Mouse (Mus musculus) liver, embryonic 12.5 days (tissue): ENCODE measurements around the gene Raver2. TPM values are rescaled to one million over a fixed set of nuclear protein-coding genes. Genes with fewer than 3 reads are reported as not detected.

Experiments used
- ATAC-seq: fragments of 200-750 bp; cut with Nextera tagmentation; 2 replicates; pipeline ENCODE4 v1.8.0; 2017; ENCODE audit warnings: moderate number of reproducible peaks, mild to moderate bottlenecking, moderate library complexity
- H3K27ac ChIP-seq: fragments of 300-500 bp; sonication (generic); 2 replicates; pipeline ENCODE4 v1.5.1; 2016; ENCODE audit warnings: mild to moderate bottlenecking
- H3K27me3 ChIP-seq: fragments of 300-500 bp; sonication (generic); replicated peaks from 2 replicates; pipeline ENCODE4 v1.6.1; 2016; ENCODE audit warnings: mild to moderate bottlenecking, moderate library complexity
- H3K36me3 ChIP-seq: fragments of 300-500 bp; sonication (generic); 2 replicates; pipeline ENCODE4 v1.6.1; 2016; ENCODE audit warnings: mild to moderate bottlenecking, moderate library complexity
- H3K4me1 ChIP-seq: fragments of 300-500 bp; sonication (generic); 2 replicates; pipeline ENCODE4 v1.6.1; 2016
- H3K4me2 ChIP-seq: fragments of 300-500 bp; sonication (generic); 2 replicates; pipeline ENCODE4 v1.6.1; 2016; ENCODE audit warnings: mild to moderate bottlenecking, moderate library complexity
- H3K4me3 ChIP-seq: fragments of 300-500 bp; sonication (generic); 2 replicates; pipeline ENCODE4 v1.5.1; 2016; ENCODE audit warnings: mild to moderate bottlenecking, moderate library complexity
- H3K9ac ChIP-seq: fragments of 300-500 bp; sonication (generic); 2 replicates; pipeline ENCODE4 v1.6.1; 2016; ENCODE audit warnings: mild to moderate bottlenecking, moderate library complexity
- H3K9me3 ChIP-seq: fragments of 300-500 bp; sonication (generic); replicated peaks from 2 replicates; pipeline ENCODE4 v1.6.1; 2016; ENCODE audit warnings: mild to moderate bottlenecking, moderate library complexity
- WGBS: fragments of 180-500 bp; shearing (Covaris S2); methylation state at CpG from one replicate; pipeline ENCODE4 v1.1.7; 2016; ENCODE audit not compliant: insufficient replicate concordance; 5-methylcytosine and 5-hydroxymethylcytosine counted together
- polyA plus RNA-seq: library from polyadenylated mRNA; unstranded; fragments of >200 nt; fragmentation: Nextera tagmentation; extraction: Ambion mirVana; gene quantifications from 2 replicates; pipeline ENCODE4 v1.2.1, GENCODE M21; 2016

Raver2 gene
- polyA plus RNA-seq, 1 experiment from 2014 or later: 0.95 TPM

GRCm38 (mm10) chr4:101121002-101121401 lies 52.2 kb downstream of the Raver2 start:
- H3K4me2 ChIP-seq: no peak overlapping the region
- WGBS: 73% methylated on average over 7 of the region's 7 CpGs
- H3K4me1 ChIP-seq: no peaks in the 10 kb centered on the region
- no peak overlapping the region for H3K27ac ChIP-seq
- H3K9ac ChIP-seq: no peak overlapping the region
- no peak overlapping the region for H3K4me3 ChIP-seq
- H3K9me3 ChIP-seq: no peaks in the 10 kb centered on the region
- ATAC-seq: no peak
- no peaks in the 10 kb centered on the region for H3K27me3 ChIP-seq
- H3K36me3 ChIP-seq: no peaks in the 10 kb centered on the region

GRCm38 (mm10) chr4:101135013-101135412 lies 66.2 kb downstream of the Raver2 start:
- Histone ChIP-seq H3K27ac (no peak overlapping the region), H3K27me3 (no peaks in the 10 kb centered on the region), H3K36me3 (no peaks in the 10 kb centered on the region; the same call in 1 of the 2 replicates), H3K4me2 (no peak overlapping the region), H3K9me3 (no peaks in the 10 kb centered on the region), H3K4me3 (no peak overlapping the region), H3K4me1 (no peaks in the 10 kb centered on the region), H3K9ac (no peak overlapping the region)
- WGBS: 68% methylated on average over 8 of the region's 8 CpGs
- no peak for ATAC-seq

- Histone ChIP-seq H3K9ac (no peak overlapping the region), H3K9me3 (no peaks in the 10 kb centered on the region), H3K36me3 (no peaks in the 10 kb centered on the region; the same call in 1 of the 2 replicates), H3K4me1 (no peaks in the 10 kb centered on the region), H3K27ac (no peak overlapping the region), H3K4me3 (no peak overlapping the region), H3K4me2 (no peak overlapping the region), H3K27me3 (no peaks in the 10 kb centered on the region)
- ATAC-seq: no peak
- WGBS: 80% methylated on average over 14 of the region's 14 CpGs
Measured at GRCm38 (mm10) chr4:101135909-101136308, 67.1 kb downstream of the Raver2 start.

- no peak overlapping the region for H3K4me2 ChIP-seq
- H3K36me3 ChIP-seq: no peaks in the 10 kb centered on the region; the same call in 1 of the 2 replicates
- H3K27me3 ChIP-seq: no peaks in the 10 kb centered on the region
- ATAC-seq: no peak
- H3K9me3 ChIP-seq: no peaks in the 10 kb centered on the region
- no peak overlapping the region for H3K9ac ChIP-seq
- no peaks in the 10 kb centered on the region for H3K4me1 ChIP-seq
- 69% methylated on average over 11 of the region's 11 CpGs for WGBS
- no peak overlapping the region for H3K27ac ChIP-seq
- no peak overlapping the region for H3K4me3 ChIP-seq
Measured at GRCm38 (mm10) chr4:101137975-101138374, 69.2 kb downstream of the Raver2 start.

- H3K27ac ChIP-seq: no peak overlapping the region
- no peaks in the 10 kb centered on the region for H3K9me3 ChIP-seq
- H3K4me2 ChIP-seq: no peak overlapping the region
- no peak overlapping the region for H3K4me3 ChIP-seq
- H3K27me3 ChIP-seq: no peaks in the 10 kb centered on the region
- no peak for ATAC-seq
- H3K9ac ChIP-seq: no peak overlapping the region
- 70% methylated on average over 5 of the region's 5 CpGs for WGBS
- no peaks in the 10 kb centered on the region for H3K4me1 ChIP-seq
- H3K36me3 ChIP-seq: no peaks in the 10 kb centered on the region
Measured at GRCm38 (mm10) chr4:101141768-101142167, 73.0 kb downstream of the Raver2 start.

- 37% methylated on average over 4 of the region's 4 CpGs for WGBS
- Histone ChIP-seq H3K4me3 (no peak overlapping the region), H3K27me3 (no peaks in the 10 kb centered on the region), H3K4me1 (no peaks in the 10 kb centered on the region), H3K27ac (no peak overlapping the region), H3K9ac (no peak overlapping the region), H3K9me3 (no peaks in the 10 kb centered on the region), H3K36me3 (no peaks in the 10 kb centered on the region), H3K4me2 (no peak overlapping the region)
- ATAC-seq: no peak
Measured at GRCm38 (mm10) chr4:101143901-101144300, 75.1 kb downstream of the Raver2 start.

- no peak for ATAC-seq
- Histone ChIP-seq H3K27me3 (no peaks in the 10 kb centered on the region), H3K9me3 (no peaks in the 10 kb centered on the region), H3K36me3 (no peaks in the 10 kb centered on the region), H3K4me3 (no peak overlapping the region), H3K27ac (no peak overlapping the region), H3K4me2 (no peak overlapping the region), H3K9ac (no peak overlapping the region), H3K4me1 (no peaks in the 10 kb centered on the region)
- WGBS: 77% methylated on average over 4 of the region's 4 CpGs
Measured at GRCm38 (mm10) chr4:101144361-101144760, 75.6 kb downstream of the Raver2 start.

- Histone ChIP-seq H3K36me3 (no peaks in the 10 kb centered on the region), H3K27me3 (no peaks in the 10 kb centered on the region), H3K4me2 (no peak overlapping the region), H3K4me1 (no peaks in the 10 kb centered on the region), H3K4me3 (no peak overlapping the region), H3K9me3 (no peaks in the 10 kb centered on the region), H3K9ac (no peak overlapping the region), H3K27ac (no peak overlapping the region)
- 76% methylated on average over 7 of the region's 7 CpGs for WGBS
- no peak for ATAC-seq
Measured at GRCm38 (mm10) chr4:101144790-101145189, 76.0 kb downstream of the Raver2 start.

- Histone ChIP-seq H3K9ac (no peak overlapping the region), H3K4me2 (no peak overlapping the region), H3K4me1 (no peaks in the 10 kb centered on the region), H3K27ac (no peak overlapping the region), H3K4me3 (no peak overlapping the region), H3K27me3 (no peaks in the 10 kb centered on the region), H3K36me3 (peaks cover 11% of the 10 kb centered on the region), H3K9me3 (no peaks in the 10 kb centered on the region)
- WGBS: 32% methylated on average over 9 of the region's 9 CpGs
- ATAC-seq: no peak
Measured at GRCm38 (mm10) chr4:101146047-101146745, 77.4 kb downstream of the Raver2 start.

GRCm38 (mm10) chr4:101146891-101147655 lies 78.3 kb downstream of the Raver2 start:
- 81% methylated on average over 11 of the region's 11 CpGs for WGBS
- no peak overlapping the region for H3K27ac ChIP-seq
- peaks cover 17% of the 10 kb centered on the region for H3K36me3 ChIP-seq
- H3K4me3 ChIP-seq: no peak overlapping the region
- no peak overlapping the region for H3K4me2 ChIP-seq
- no peaks in the 10 kb centered on the region for H3K27me3 ChIP-seq
- no peaks in the 10 kb centered on the region for H3K4me1 ChIP-seq
- no peak overlapping the region for H3K9ac ChIP-seq
- no peaks in the 10 kb centered on the region for H3K9me3 ChIP-seq
- ATAC-seq: no peak

GRCm38 (mm10) chr4:101155541-101155940 lies 86.8 kb downstream of the Raver2 start:
- Histone ChIP-seq H3K4me2 (peak overlapping the region; percentile 6), H3K9ac (no peak overlapping the region), H3K4me1 (peaks cover 15% of the 10 kb centered on the region), H3K27me3 (no peaks in the 10 kb centered on the region), H3K27ac (peak overlapping the region; percentile 42; the same call in 1 of the 2 replicates), H3K4me3 (no peak overlapping the region), H3K9me3 (no peaks in the 10 kb centered on the region), H3K36me3 (peaks cover 95% of the 10 kb centered on the region)
- WGBS: 30% methylated on average over 4 of the region's 4 CpGs
- peak; percentile 95 for ATAC-seq

GRCm38 (mm10) chr4:101157476-101157875 lies 88.7 kb downstream of the Raver2 start:
- 87% methylated on average over 5 of the region's 5 CpGs for WGBS
- no peak for ATAC-seq
- H3K36me3 ChIP-seq: peaks cover 96% of the 10 kb centered on the region

More at GRCm38 (mm10) chr4:101157476-101157875, 88.7 kb downstream of the Raver2 start:
- no peak overlapping the region for H3K4me2 ChIP-seq
- H3K27ac ChIP-seq: no peak overlapping the region
- no peaks in the 10 kb centered on the region for H3K27me3 ChIP-seq
- H3K9me3 ChIP-seq: no peaks in the 10 kb centered on the region
- H3K4me1 ChIP-seq: peaks cover 15% of the 10 kb centered on the region
- no peak overlapping the region for H3K4me3 ChIP-seq
- no peak overlapping the region for H3K9ac ChIP-seq
